Mouse (Mus musculus): ENCODE results near the gene Cacna2d2.
A peak's percentile ranks its signal among the peaks of the same experiment; 100 is the strongest.

Cacna2d2 gene

DNA sequence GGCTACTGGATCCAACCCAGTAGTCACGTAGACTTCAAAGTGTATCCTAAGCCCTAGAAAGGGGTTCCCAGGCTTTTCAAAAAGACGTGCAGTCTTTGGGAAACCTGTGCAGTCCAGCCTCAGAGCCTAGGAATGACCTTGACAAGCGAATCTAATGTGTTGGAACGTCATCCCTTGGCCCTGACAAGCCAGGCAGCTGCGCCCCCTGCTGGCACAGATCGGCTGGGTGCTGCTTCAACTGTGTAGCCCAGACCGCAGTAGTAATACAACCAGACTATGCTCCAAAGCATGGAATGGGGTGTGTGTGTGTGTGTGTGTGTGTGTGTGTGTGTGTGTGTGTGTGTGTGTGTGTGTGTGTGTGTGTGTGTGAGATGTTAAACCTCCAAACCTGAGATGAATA is 64.1 kb downstream of the Cacna2d2 start:
- DNase-seq = peak; percentile 90

DNA sequence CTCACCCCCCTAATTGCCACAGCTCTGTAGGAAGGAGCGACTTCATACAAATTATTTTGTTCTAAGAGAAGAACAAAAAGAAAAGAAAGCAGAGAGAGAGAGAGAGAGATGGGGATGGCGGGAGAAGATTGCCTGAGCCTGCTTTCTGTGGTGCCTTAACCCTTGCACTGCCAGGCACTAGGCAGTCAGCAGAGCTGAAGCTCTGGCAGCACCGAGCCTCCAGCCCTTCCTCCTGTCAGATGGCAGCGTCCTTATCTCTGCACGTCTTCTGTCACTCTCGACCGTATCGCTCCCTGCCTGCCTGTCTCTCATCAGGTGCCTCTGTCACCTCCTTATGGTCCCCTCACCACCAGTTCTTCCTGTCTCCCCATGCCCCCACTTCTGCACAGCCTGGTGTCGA is 64.7 kb downstream of the Cacna2d2 start:
- no peak for DNase-seq

- DNase-seq = no peak
These were observed 66.2 kb downstream of the Cacna2d2 start for GRCm38 (mm10) chr9:107465657-107466056.

DNA sequence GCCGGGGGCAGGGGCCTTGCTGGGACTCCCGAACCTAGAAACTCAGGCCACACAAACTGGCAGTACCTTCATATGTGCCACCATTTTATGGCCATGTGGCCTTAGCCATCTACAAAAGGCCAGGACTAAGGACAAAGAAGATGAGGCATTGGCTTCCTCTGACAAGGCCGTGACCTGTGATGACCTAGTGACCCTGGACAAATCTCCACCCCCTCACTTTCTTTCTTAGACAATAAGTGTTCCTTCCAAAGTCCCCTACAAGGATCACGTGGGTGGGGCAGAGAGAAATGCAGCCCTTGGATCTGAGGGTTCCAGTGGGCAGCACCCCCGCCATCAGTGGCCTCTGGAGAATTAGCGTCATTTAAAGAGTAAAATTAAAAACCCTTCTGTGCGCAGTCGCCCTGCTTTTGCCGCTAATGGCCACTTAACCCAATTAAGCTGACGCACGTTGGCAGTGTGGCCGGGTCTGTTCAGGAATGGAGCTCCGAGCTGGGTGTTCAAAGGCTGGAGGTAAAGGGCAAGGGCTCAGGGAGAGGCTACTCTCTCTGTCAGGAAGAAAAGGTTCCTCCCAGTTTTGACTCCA is 69.9 kb downstream of the Cacna2d2 start:
- no peak for DNase-seq

GRCm38 (mm10) chr9:107470427-107470826 is 71.0 kb downstream of the Cacna2d2 start:
- no peak for DNase-seq

DNA sequence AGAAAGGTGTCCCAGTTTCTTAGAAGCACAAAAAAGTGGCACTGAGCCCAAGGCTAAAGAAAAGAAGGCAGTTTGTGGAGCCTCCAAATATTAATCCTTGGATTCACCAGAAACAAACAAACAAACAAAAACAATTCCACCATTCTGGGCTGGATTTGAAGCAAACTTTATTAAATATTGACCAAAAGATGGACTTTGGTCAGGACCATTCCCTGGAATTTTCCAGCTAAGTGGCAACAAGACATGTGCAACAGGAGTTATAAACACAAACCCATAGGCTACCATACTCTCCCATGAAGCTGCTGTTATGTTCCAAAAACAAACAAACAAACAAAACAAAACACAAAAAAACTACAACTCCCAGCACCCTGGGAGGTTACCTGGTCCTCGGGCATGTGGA is 74.6 kb downstream of the Cacna2d2 start:
- no peak for DNase-seq

GRCm38 (mm10) chr9:107478979-107479378 is 79.6 kb downstream of the Cacna2d2 start:
- peak; percentile 31 for DNase-seq

- peak; percentile 16 for DNase-seq
These were observed 80.2 kb downstream of the Cacna2d2 start for GRCm38 (mm10) chr9:107479593-107479992.

GRCm38 (mm10) chr9:107480477-107481069 is 81.2 kb downstream of the Cacna2d2 start:
- DNase-seq = no peak

DNA sequence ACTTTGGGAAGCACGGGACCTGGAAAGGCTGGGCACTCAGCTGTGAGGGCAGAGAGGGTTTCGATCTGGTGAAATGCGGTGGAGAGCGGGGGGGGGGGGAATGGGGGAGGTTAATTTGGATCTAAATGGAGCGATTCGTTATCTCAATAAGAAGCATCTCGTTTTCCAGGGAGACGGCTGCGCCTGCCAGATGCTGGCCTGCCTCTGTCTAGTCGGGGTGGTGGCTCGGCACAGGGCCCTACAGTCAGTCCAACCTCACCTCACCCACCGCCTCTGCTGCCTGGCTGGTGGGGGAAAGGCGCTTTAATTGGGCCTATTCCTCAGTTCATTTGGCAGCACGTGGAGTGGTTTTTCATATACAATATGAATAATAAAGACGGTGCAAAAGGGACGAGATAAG is 81.9 kb downstream of the Cacna2d2 start:
- DNase-seq = no peak

DNA sequence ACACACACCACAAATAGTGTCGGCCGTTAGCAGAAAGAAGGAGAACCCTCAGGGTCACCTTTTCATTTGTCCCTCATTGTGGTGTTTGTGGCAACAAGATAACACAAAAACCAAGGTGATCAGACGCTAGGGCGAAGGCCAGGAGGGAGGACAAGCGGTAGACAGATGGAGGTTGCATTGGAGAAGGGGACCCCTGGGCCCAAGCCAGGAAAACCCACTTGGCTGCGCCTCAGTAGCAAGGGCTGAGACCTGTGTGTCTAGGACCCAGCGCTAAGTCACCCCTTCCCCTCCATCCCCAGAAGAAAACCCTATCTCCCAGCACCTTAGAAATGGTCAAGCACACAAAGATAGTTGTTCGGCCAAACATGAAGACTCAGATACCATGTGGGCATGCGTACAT is 82.6 kb downstream of the Cacna2d2 start:
- DNase-seq = no peak

GRCm38 (mm10) chr9:107482770-107483169 is 83.4 kb downstream of the Cacna2d2 start:
- peak; percentile 21 for DNase-seq

- DNase-seq = no peak
These were observed 84.3 kb downstream of the Cacna2d2 start for GRCm38 (mm10) chr9:107483714-107484113.

DNA sequence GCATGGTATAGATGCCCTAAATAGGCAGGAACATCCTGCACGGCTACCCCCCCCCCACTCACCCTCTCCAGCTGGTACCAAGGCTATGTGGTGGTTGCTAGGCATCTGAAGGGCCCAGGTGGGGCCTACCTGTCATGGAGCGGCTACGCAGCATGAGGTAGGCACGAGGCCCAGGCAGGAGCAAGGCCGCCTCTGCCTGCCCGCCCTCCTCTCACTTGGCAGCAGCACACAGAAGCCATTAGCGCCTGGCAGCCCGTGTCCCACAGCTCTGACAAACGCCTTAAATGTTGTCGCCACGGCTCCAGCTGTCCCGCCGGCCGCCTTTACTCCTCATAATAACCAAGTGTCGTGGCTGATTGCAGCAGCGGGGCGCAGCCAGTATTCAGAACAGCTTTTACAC is 84.9 kb downstream of the Cacna2d2 start:
- no peak for DNase-seq

- DNase-seq = no peak
These were observed 85.4 kb downstream of the Cacna2d2 start for GRCm38 (mm10) chr9:107484766-107485165.

DNA sequence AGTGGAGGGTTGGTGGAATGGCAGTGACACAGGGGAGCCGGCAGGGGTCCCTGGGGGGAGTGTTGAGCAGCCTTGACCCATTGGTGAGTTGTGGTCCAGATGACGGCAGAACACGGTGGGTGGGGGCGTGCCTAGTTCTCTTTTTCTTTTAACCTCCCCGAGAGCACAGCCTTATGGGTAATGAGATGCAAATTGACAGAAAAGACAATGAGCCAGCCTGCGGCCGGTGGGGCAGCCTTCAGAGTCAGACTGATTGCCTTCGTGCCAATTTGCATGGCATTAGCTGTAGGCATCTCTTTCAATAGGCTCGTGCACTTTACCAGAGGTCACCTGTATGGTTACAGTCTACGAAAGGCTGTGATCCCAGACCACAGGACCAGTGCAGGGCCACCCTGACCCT is 86.7 kb downstream of the Cacna2d2 start:
- no peak for DNase-seq

DNA sequence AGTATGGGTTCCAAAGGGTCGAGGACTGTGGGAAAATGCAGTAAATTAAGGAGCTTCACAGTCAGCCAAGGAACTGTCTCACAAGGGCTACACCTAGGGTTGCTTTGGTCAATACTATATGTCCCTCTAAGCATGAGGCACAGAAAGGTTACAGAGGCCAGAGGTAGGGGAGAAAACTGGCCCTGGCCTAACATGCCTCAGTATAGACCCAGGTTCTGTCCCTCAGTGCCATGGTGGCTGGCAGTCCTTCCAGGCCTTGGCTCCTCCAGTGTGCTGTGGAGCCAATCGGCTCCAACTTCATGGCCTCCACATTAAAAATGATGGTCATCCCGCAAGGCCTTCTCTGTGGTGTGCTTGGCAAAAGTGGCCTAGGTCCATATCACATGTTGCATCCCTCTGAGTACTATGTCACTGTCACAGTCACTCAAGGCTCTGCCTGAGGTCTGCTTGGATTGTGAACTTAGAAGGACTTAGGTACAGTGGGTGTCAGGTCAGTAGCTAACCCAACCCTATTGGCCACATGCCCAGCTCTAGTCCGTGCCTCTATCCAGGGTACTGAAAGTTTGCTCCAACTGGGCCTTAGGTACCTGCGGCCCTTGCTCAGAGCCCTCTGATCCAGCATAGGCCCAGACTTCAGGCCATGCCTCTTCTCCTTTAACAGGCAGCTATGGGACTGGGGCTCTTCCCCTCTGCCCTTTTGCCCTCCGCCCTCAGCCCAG is 87.3 kb downstream of the Cacna2d2 start:
- no peak for DNase-seq

- DNase-seq = no peak
These were observed 90.7 kb downstream of the Cacna2d2 start for GRCm38 (mm10) chr9:107490146-107490545.

GRCm38 (mm10) chr9:107490625-107491024 is 91.2 kb downstream of the Cacna2d2 start:
- DNase-seq = no peak

DNA sequence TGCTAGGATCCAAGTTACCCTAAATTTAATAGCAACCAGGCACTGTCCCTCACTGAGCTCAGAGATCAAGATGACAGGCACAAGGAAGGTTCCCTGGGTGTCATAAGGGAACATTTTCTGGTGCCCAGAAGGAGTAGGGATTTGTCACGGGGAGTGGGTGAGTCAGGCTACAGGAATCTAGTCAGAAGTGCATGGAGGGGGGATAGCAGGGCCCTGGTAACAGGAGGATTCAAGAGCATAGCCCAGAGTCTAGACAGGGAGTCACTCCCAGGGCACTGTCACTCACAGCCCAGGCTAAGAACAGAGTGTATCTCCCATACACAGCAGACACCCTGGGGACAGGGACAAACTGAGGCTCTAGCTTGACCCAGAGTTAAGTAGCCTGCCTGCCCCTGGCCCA is 94.1 kb downstream of the Cacna2d2 start:
- no peak for DNase-seq

GRCm38 (mm10) chr9:107494238-107494637 is 94.8 kb downstream of the Cacna2d2 start:
- DNase-seq = no peak

DNA sequence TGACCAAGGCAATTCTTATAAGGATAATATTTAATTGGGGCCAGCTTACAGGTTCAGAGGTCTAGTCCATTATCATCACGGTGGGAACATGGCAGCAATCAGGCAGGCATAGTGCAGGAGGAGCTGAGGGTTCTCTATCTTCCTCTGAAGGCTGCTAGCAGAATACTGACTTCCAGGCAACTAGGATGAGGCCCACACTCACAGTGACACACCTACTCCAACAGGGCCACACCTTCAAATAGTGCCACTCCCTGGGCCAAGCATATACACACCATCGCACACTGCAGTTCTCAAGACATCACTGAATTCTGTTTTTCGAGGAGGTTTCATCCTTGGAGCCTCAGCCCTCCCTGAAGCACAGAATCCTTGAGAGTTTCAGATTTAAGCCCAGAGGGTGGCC is 96.9 kb downstream of the Cacna2d2 start:
- no peak for DNase-seq

DNA sequence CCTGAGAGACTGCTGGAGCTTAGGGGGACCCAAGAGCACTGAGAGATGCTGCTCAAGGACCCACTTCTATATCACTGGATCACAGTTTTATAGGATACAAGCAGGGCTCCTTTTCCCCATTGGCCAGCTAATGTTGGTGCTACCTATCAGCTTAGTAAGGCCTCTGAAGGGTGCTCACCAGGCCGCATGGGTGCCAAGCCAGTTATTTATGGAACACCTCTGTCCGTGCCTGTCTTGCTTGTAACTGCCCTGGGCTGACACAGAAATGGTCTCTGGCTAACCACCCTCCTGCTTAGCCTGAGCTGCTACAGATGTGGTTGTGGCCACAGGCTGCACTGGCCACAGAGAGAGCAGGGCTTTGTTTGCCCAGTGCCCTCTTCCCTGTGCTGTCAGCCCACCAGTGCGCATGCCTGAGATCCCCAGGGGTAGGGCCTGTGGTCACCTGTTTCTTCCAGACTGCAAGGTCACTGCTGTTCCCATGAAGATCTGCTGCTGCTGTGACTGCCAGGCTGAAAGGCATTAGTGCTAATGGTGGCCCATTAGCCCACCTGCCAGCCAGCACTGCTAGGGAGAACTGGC is 101.4 kb downstream of the Cacna2d2 start:
- no peak for DNase-seq

All from thymus, postnatal 4 days (tissue).